Mouse (Mus musculus): ENCODE measurements around the gene Sytl5. TPM values are rescaled to one million over a fixed set of nuclear protein-coding genes. Genes with fewer than 3 reads are reported as not detected.

Sytl5 gene
- total RNA-seq, 1 experiment, result 1.9 TPM

DNA sequence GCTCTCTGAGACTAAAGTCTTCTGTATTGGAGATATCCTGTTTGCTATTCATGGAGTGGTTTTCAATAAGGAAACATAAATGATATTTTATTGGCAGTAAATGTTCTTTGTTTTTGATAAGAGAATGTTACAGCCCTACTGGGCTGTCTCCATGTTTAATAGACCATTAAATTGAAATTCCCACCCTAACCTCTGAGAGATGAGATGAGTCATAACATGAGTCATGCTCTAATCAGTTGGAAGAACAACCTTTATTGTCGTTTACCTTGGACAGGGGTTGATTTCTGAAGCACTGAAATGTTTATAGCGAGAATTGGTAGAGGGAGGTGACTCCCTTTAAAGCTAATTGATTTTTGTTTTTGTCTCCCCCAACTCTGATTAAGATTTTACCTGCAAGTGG is 24.1 kb downstream of the Sytl5 start:
- Histone ChIP-seq H3K9me3 (ENCODE audit: control insufficient read depth, insufficient read depth, low read depth, low read length) (no peaks in the 10 kb centered on the region), H3K36me3 (ENCODE audit: control insufficient read depth, insufficient read depth, low read length, poor library complexity, severe bottlenecking) (no peaks in the 10 kb centered on the region), H3K9ac (ENCODE audit: insufficient read depth, low read depth, low read length, poor library complexity, severe bottlenecking) (no peak overlapping the region), H3K4me3 (ENCODE audit: insufficient read depth in 1 of 2, low read depth in 1 of 2, low read length in 2 of 2, poor library complexity in 1 of 2, severe bottlenecking in 1 of 2) (no peak overlapping the region), H3K27ac (ENCODE audit: insufficient read depth, low read depth, low read length, poor library complexity, severe bottlenecking) (no peak overlapping the region), H3K4me1 (ENCODE audit: control insufficient read depth in 2 of 2, insufficient read depth in 2 of 2, low read length in 2 of 2, poor library complexity in 1 of 2) (no peaks in the 10 kb centered on the region)
- TF ChIP-seq ZNF384 (IDR thresholded peaks at IDR 0.05; ENCODE audit: low read depth, low read length), result no peak
- TF ChIP-seq MAFK (IDR thresholded peaks at IDR 0.05; ENCODE audit: insufficient read depth, low read depth, low read length), result no peak
- no peak for TF ChIP-seq HCFC1 (IDR thresholded peaks at IDR 0.05; ENCODE audit: borderline replicate concordance, insufficient read depth, low read length)
- TF ChIP-seq ZC3H11A (IDR thresholded peaks at IDR 0.05; ENCODE audit: borderline replicate concordance, low read depth, low read length), result no peak
- TF ChIP-seq CHD2 (IDR thresholded peaks at IDR 0.05; ENCODE audit: low read depth, low read length), result no peak
- DNase-seq (ENCODE audit: low read depth, low spot score), result no peak
- in situ Hi-C loops (cut with MboI; ENCODE audit: low sequenced_read_pairs in 2 of 2, unreplicated experiment in 2 of 2), result no loop called here

DNA sequence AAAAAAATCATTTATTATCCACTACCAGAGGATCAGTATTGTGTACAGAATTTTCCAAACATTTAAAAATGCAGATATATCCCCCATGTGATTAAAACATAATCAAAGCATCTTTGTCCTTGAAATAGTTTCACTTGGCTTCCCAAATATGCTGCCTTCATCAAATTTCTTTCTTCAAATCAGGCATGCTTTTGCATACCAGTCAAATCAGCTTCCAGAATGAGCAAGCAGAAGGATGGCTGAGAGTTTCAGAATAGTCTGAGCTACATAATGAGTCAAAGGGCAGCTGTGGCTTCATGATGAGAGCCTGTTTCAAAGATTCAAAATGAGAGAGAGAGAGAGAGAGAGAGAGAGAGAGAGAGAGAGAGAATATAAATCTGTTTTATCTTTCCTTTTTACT is 48.4 kb downstream of the Sytl5 start:
- H3K4me1 ChIP-seq (ENCODE audit: control insufficient read depth in 2 of 2, insufficient read depth in 2 of 2, low read length in 2 of 2, poor library complexity in 1 of 2), result no peaks in the 10 kb centered on the region
- no peak overlapping the region for H3K4me3 ChIP-seq (ENCODE audit: insufficient read depth in 1 of 2, low read depth in 1 of 2, low read length in 2 of 2, poor library complexity in 1 of 2, severe bottlenecking in 1 of 2)
- in situ Hi-C loops (cut with MboI; ENCODE audit: low sequenced_read_pairs in 2 of 2, unreplicated experiment in 2 of 2), result no loop called here

DNA sequence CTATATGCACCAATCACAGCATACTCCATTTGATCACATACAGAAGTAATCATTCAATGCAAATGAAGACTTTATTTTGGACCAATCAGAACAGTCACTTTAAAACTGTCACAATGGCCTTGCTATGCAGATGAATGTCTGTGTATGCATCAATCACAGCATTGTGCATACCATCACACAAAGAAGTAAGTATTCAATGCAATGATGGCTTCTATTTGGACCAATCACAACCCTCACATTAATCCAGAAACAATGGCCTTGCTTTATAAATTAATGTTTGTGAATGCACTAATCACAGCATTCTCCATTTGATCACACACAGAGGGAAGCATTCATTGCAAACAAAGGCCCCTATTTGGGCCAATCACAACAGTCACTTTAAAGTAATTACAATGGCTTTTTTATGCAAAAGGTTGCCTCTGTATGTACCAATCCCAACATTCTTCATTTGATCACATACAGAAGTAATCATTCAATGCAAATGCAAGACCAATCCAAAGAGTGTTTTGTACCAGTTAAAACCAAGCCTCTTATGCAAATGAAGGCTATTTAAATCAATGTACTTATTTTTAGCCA is 98.8 kb downstream of the Sytl5 start:
- no peak for DNase-seq (ENCODE audit: low read depth, low spot score)
- Histone ChIP-seq H3K4me3 (ENCODE audit: insufficient read depth in 1 of 2, low read depth in 1 of 2, low read length in 2 of 2, poor library complexity in 1 of 2, severe bottlenecking in 1 of 2) (no peak overlapping the region), H3K9ac (ENCODE audit: insufficient read depth, low read depth, low read length, poor library complexity, severe bottlenecking) (no peak overlapping the region), H3K27ac (ENCODE audit: insufficient read depth, low read depth, low read length, poor library complexity, severe bottlenecking) (no peak overlapping the region), H3K4me1 (ENCODE audit: control insufficient read depth in 2 of 2, insufficient read depth in 2 of 2, low read length in 2 of 2, poor library complexity in 1 of 2) (no peaks in the 10 kb centered on the region), H3K36me3 (ENCODE audit: control insufficient read depth, insufficient read depth, low read length, poor library complexity, severe bottlenecking) (no peaks in the 10 kb centered on the region), H3K9me3 (ENCODE audit: control insufficient read depth, insufficient read depth, low read depth, low read length) (no peaks in the 10 kb centered on the region)
- no peak for TF ChIP-seq HCFC1 (IDR thresholded peaks at IDR 0.05; ENCODE audit: borderline replicate concordance, insufficient read depth, low read length)
- no peak for TF ChIP-seq ZC3H11A (IDR thresholded peaks at IDR 0.05; ENCODE audit: borderline replicate concordance, low read depth, low read length)
- no peak for TF ChIP-seq ZNF384 (IDR thresholded peaks at IDR 0.05; ENCODE audit: low read depth, low read length)
- no peak for TF ChIP-seq MAFK (IDR thresholded peaks at IDR 0.05; ENCODE audit: insufficient read depth, low read depth, low read length)
- no peak for TF ChIP-seq CHD2 (IDR thresholded peaks at IDR 0.05; ENCODE audit: low read depth, low read length)
- in situ Hi-C loops (cut with MboI; ENCODE audit: low sequenced_read_pairs in 2 of 2, unreplicated experiment in 2 of 2), result no loop called here

More for the DNA sequence above, 48.4 kb downstream of the Sytl5 start:
- Histone ChIP-seq H3K36me3 (ENCODE audit: control insufficient read depth, insufficient read depth, low read length, poor library complexity, severe bottlenecking) (no peaks in the 10 kb centered on the region), H3K27ac (ENCODE audit: insufficient read depth, low read depth, low read length, poor library complexity, severe bottlenecking) (no peak overlapping the region), H3K9ac (ENCODE audit: insufficient read depth, low read depth, low read length, poor library complexity, severe bottlenecking) (no peak overlapping the region), H3K9me3 (ENCODE audit: control insufficient read depth, insufficient read depth, low read depth, low read length) (no peaks in the 10 kb centered on the region)
- TF ChIP-seq ZC3H11A (IDR thresholded peaks at IDR 0.05; ENCODE audit: borderline replicate concordance, low read depth, low read length), result no peak
- TF ChIP-seq CHD2 (IDR thresholded peaks at IDR 0.05; ENCODE audit: low read depth, low read length), result no peak
- TF ChIP-seq ZNF384 (IDR thresholded peaks at IDR 0.05; ENCODE audit: low read depth, low read length), result no peak
- DNase-seq (ENCODE audit: low read depth, low spot score), result no peak

DNA sequence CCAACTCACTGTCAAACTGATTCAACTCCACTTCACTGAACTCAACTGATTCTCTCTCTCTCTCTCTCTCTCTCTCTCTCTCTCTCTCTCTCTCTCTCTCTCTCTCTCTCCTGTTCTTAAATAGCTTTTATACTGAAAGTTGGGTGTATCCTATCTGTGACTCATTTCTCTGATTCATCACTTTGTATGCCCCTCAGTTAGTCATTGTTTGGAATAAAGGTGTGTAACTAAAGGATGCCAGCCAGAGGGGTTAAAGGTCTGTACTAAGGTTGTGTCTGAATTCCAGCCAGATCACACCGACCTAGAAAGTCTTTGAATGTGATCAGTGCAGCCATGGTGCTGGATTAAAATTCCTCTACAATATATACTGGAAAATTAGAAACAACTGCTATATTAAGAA is 115.3 kb downstream of the Sytl5 start:
- Histone ChIP-seq H3K4me1 (ENCODE audit: control insufficient read depth in 2 of 2, insufficient read depth in 2 of 2, low read length in 2 of 2, poor library complexity in 1 of 2) (no peaks in the 10 kb centered on the region), H3K4me3 (ENCODE audit: insufficient read depth in 1 of 2, low read depth in 1 of 2, low read length in 2 of 2, poor library complexity in 1 of 2, severe bottlenecking in 1 of 2) (no peak overlapping the region), H3K9ac (ENCODE audit: insufficient read depth, low read depth, low read length, poor library complexity, severe bottlenecking) (no peak overlapping the region), H3K36me3 (ENCODE audit: control insufficient read depth, insufficient read depth, low read length, poor library complexity, severe bottlenecking) (no peaks in the 10 kb centered on the region), H3K9me3 (ENCODE audit: control insufficient read depth, insufficient read depth, low read depth, low read length) (no peaks in the 10 kb centered on the region), H3K27ac (ENCODE audit: insufficient read depth, low read depth, low read length, poor library complexity, severe bottlenecking) (no peak overlapping the region)
- in situ Hi-C loops (cut with MboI; ENCODE audit: low sequenced_read_pairs in 2 of 2, unreplicated experiment in 2 of 2), result no loop called here
- TF ChIP-seq MAFK (IDR thresholded peaks at IDR 0.05; ENCODE audit: insufficient read depth, low read depth, low read length) (no peak), ZC3H11A (IDR thresholded peaks at IDR 0.05; ENCODE audit: borderline replicate concordance, low read depth, low read length) (no peak), HCFC1 (IDR thresholded peaks at IDR 0.05; ENCODE audit: borderline replicate concordance, insufficient read depth, low read length) (no peak), CHD2 (IDR thresholded peaks at IDR 0.05; ENCODE audit: low read depth, low read length) (no peak), ZNF384 (IDR thresholded peaks at IDR 0.05; ENCODE audit: low read depth, low read length) (no peak)
- no peak for DNase-seq (ENCODE audit: low read depth, low spot score)

DNA sequence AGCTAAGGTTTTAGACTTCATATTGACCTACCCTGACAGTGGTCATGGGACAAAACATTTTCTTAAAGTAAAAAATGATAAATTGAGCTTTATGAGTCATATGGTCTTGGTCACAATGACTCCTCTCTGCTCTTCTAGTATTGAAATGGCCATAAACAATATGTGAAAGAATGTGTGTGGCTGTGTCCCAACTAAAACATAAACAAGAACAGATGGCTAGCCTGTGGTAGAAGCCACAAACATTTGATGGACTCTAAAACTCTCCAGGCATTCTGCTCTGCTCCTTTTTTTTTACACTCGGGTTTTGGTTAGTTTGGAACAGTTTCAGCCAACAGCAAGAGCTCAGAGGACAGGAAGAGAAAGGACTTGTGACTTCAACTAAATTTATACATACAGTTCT is 120.5 kb downstream of the Sytl5 start:
- Histone ChIP-seq H3K4me1 (ENCODE audit: control insufficient read depth in 2 of 2, insufficient read depth in 2 of 2, low read length in 2 of 2, poor library complexity in 1 of 2) (no peaks in the 10 kb centered on the region), H3K27ac (ENCODE audit: insufficient read depth, low read depth, low read length, poor library complexity, severe bottlenecking) (no peak overlapping the region), H3K4me3 (ENCODE audit: insufficient read depth in 1 of 2, low read depth in 1 of 2, low read length in 2 of 2, poor library complexity in 1 of 2, severe bottlenecking in 1 of 2) (no peak overlapping the region), H3K9me3 (ENCODE audit: control insufficient read depth, insufficient read depth, low read depth, low read length) (no peaks in the 10 kb centered on the region), H3K36me3 (ENCODE audit: control insufficient read depth, insufficient read depth, low read length, poor library complexity, severe bottlenecking) (no peaks in the 10 kb centered on the region), H3K9ac (ENCODE audit: insufficient read depth, low read depth, low read length, poor library complexity, severe bottlenecking) (no peak overlapping the region)
- no peak for DNase-seq (ENCODE audit: low read depth, low spot score)
- in situ Hi-C loops (cut with MboI; ENCODE audit: low sequenced_read_pairs in 2 of 2, unreplicated experiment in 2 of 2), result no loop called here
- TF ChIP-seq HCFC1 (IDR thresholded peaks at IDR 0.05; ENCODE audit: borderline replicate concordance, insufficient read depth, low read length) (no peak), ZC3H11A (IDR thresholded peaks at IDR 0.05; ENCODE audit: borderline replicate concordance, low read depth, low read length) (no peak), ZNF384 (IDR thresholded peaks at IDR 0.05; ENCODE audit: low read depth, low read length) (no peak), MAFK (IDR thresholded peaks at IDR 0.05; ENCODE audit: insufficient read depth, low read depth, low read length) (no peak), CHD2 (IDR thresholded peaks at IDR 0.05; ENCODE audit: low read depth, low read length) (no peak)
